ENCODE assay signal across 21 mouse cellular contexts in genomic region chr2:57492914-57493621, GRCm38 (mm10).
DNase-seq lines count a peak whose midpoint lies in the region; ATAC-seq and TF ChIP-seq lines count a peak whose summit lies in the region.
"Had no signal": no experiment of that assay in that cellular context is flagged by ENCODE, and none has a peak within 500 bp of the region (broad histone marks: within the 10 kb centered on the region; RNA-seq: fewer than 3 reads in every experiment).

No protein-coding gene starts in this region.

- H3K79me2 ChIP-seq in CH12.LX (replicated peaks; ENCODE audit: control insufficient read depth, extremely low read depth, insufficient read depth, poor library complexity, severe bottlenecking), result no peaks in the 10 kb centered on the region

- DNase-seq in embryonic facial prominence, embryonic 14.5 days (ENCODE audit: low spot score), result peak; percentile 5
- no peak for DNase-seq in embryonic facial prominence, embryonic 10.5 days (ENCODE audit: low spot score)
- peak; percentile 51 for DNase-seq in CH12.LX (ENCODE audit: extremely low read depth)
- DNase-seq in retina, postnatal 1 day, result peak; percentile 43
- no peak for DNase-seq in spleen, postnatal 10 days (ENCODE audit: low spot score in 2 of 2)
- no peak for DNase-seq in heart, postnatal 25 days (ENCODE audit: low spot score)
- DNase-seq: adrenal gland, postnatal 10 days; cerebellum, adult 11-12 months; cerebellum, adult 9-10 months; cerebellum, postnatal 25 days; heart, adult 2 months; heart, postnatal 14 days had no signal

- ATAC-seq in embryonic facial prominence, embryonic 14.5 days (ENCODE audit: low read depth), result no peak
- ATAC-seq in granulocyte monocyte progenitor cell, adult 5-6 weeks (replicated peaks; ENCODE audit: poor library complexity, severe bottlenecking), result peak; percentile 67
- ATAC-seq: forebrain, embryonic 14.5 days; intestine, embryonic 16.5 days had no signal

- no peak for TF ChIP-seq RAD21 in CH12.LX (IDR thresholded peaks at IDR 0.05; ENCODE audit: low read depth, low read length)

- no peak for TF ChIP-seq POLR2A in CH12.LX (IDR thresholded peaks at IDR 0.05; ENCODE audit: low read depth, low read length)

- no peak overlapping the region for H3K9ac ChIP-seq in embryonic facial prominence, embryonic 14.5 days (ENCODE audit: low read depth, low read length)
- H3K9ac ChIP-seq in CH12.LX (ENCODE audit: insufficient read depth, low read depth), result no peak overlapping the region; the same call in 1 of the 2 replicates
- H3K9ac ChIP-seq: embryonic facial prominence, embryonic 12.5 days; heart, embryonic 15.5 days; hindbrain, embryonic 14.5 days had no signal

- intact Hi-C loops in heart, postnatal 25 days (cut with DNase I), result no loop called here

- H3K9me3 ChIP-seq in embryonic facial prominence, embryonic 14.5 days (ENCODE audit: control insufficient read depth, low read length), result no peaks in the 10 kb centered on the region
- no peaks in the 10 kb centered on the region for H3K9me3 ChIP-seq in embryonic facial prominence, embryonic 10.5 days
- H3K9me3 ChIP-seq in CH12.LX (replicated peaks; ENCODE audit: low read length), result no peaks in the 10 kb centered on the region
- H3K9me3 ChIP-seq: embryonic facial prominence, embryonic 12.5 days; G1E; heart, embryonic 15.5 days; hindbrain, embryonic 10.5 days had no signal

- no peaks in the 10 kb centered on the region for H3K4me1 ChIP-seq in embryonic facial prominence, embryonic 14.5 days (ENCODE audit: control insufficient read depth, insufficient read depth, low read length)
- H3K4me1 ChIP-seq in embryonic facial prominence, embryonic 10.5 days, result no peaks in the 10 kb centered on the region
- H3K4me1 ChIP-seq in CH12.LX (ENCODE audit: control insufficient read depth in 1 of 2, insufficient read depth in 2 of 2), result peaks cover 2 to 18% of the 10 kb centered on the region in 2 experiments; a peak in 3 of 4 replicates
- H3K4me1 ChIP-seq: embryonic facial prominence, embryonic 12.5 days; heart, embryonic 15.5 days; hindbrain, embryonic 10.5 days had no signal

- WGBS in embryonic facial prominence, embryonic 14.5 days, result 76% methylated on average over 6 of the region's 6 CpGs
- WGBS in embryonic facial prominence, embryonic 10.5 days, result 66% methylated on average over 6 of the region's 6 CpGs

- no peaks in the 10 kb centered on the region for H3K36me3 ChIP-seq in embryonic facial prominence, embryonic 14.5 days (ENCODE audit: control insufficient read depth, insufficient read depth, low read length)
- no peaks in the 10 kb centered on the region for H3K36me3 ChIP-seq in embryonic facial prominence, embryonic 10.5 days (replicated peaks)
- no peaks in the 10 kb centered on the region for H3K36me3 ChIP-seq in CH12.LX (replicated peaks in 1 of 2; ENCODE audit: control insufficient read depth in 1 of 2, insufficient read depth in 1 of 2, low read length in 1 of 2)
- H3K36me3 ChIP-seq: embryonic facial prominence, embryonic 12.5 days; G1E; heart, embryonic 15.5 days; hindbrain, embryonic 10.5 days had no signal

- no peaks in the 10 kb centered on the region for H3K27me3 ChIP-seq in embryonic facial prominence, embryonic 14.5 days (replicated peaks; ENCODE audit: control insufficient read depth, insufficient read depth, low read length)
- H3K27me3 ChIP-seq in embryonic facial prominence, embryonic 10.5 days (replicated peaks; ENCODE audit: low read depth, poor library complexity, severe bottlenecking), result no peaks in the 10 kb centered on the region
- H3K27me3 ChIP-seq in CH12.LX (replicated peaks), result no peaks in the 10 kb centered on the region
- H3K27me3 ChIP-seq: embryonic facial prominence, embryonic 12.5 days; heart, embryonic 15.5 days had no signal

- no peak overlapping the region for H3K4me2 ChIP-seq in embryonic facial prominence, embryonic 14.5 days (ENCODE audit: low read depth, low read length)
- 0 out of 2 replicates have a peak overlapping the region, but pooled peaks have one; percentile 36 for H3K4me2 ChIP-seq in CH12.LX (ENCODE audit: insufficient read depth, low read depth, poor library complexity, severe bottlenecking)
- H3K4me2 ChIP-seq: embryonic facial prominence, embryonic 12.5 days; heart, embryonic 11.5 days; heart, embryonic 15.5 days; hindbrain, embryonic 14.5 days had no signal

- dilution Hi-C loops in CH12.LX (cut with MboI; ENCODE audit: extremely low pct_ligation_motif_present, extremely low pct_unique_long_range_greater_than_20kb, low sequenced_read_pairs), result no loop called here

- no peak overlapping the region for H3K4me3 ChIP-seq in embryonic facial prominence, embryonic 14.5 days (ENCODE audit: low read depth, low read length)
- H3K4me3 ChIP-seq in embryonic facial prominence, embryonic 10.5 days, result no peak overlapping the region
- H3K4me3 ChIP-seq in CH12.LX (replicated peaks in 1 of 3; ENCODE audit: low read depth in 2 of 3, low read length in 2 of 3, poor library complexity in 1 of 3), result no peak overlapping the region
- H3K4me3 ChIP-seq: embryonic facial prominence, embryonic 12.5 days; heart, adult 2 months; heart, embryonic 15.5 days; hindbrain, embryonic 10.5 days had no signal

- peak; percentile 55 for TF ChIP-seq EP300 in CH12.LX (IDR thresholded peaks at IDR 0.05; ENCODE audit: low read length)

- in situ Hi-C loops in CH12.LX (cut with MboI; ENCODE audit: low pct_ligation_motif_present, low pct_unique_long_range_greater_than_20kb, low sequenced_read_pairs), result no loop called here

- no peak for TF ChIP-seq CTCF in CH12.LX (conservative IDR thresholded peaks at IDR 0.05 in 1 of 2, IDR thresholded peaks at IDR 0.05 in 1 of 2; ENCODE audit: low read depth in 2 of 2, low read length in 2 of 2)

- no peak overlapping the region for H3K27ac ChIP-seq in embryonic facial prominence, embryonic 14.5 days (replicated peaks; ENCODE audit: low read depth, low read length)
- H3K27ac ChIP-seq in embryonic facial prominence, embryonic 10.5 days (replicated peaks), result no peak overlapping the region
- peak overlapping the region; percentile 36; the same call in 1 of the 2 replicates for H3K27ac ChIP-seq in CH12.LX (ENCODE audit: insufficient read depth, low read depth)
- H3K27ac ChIP-seq: embryonic facial prominence, embryonic 12.5 days; heart, adult 2 months; heart, embryonic 15.5 days; hindbrain, embryonic 10.5 days; hindbrain, embryonic 14.5 days had no signal

TF ChIP-seq in CH12.LX, 34 proteins besides CTCF, POLR2A, EP300 and RAD21:
- peak; percentile 70 for TF ChIP-seq JUND (conservative IDR thresholded peaks at IDR 0.05; ENCODE audit: low read depth, low read length)
- TF ChIP-seq ZKSCAN1 (IDR thresholded peaks at IDR 0.05; ENCODE audit: borderline replicate concordance, low read depth, low read length), result no peak
- TF ChIP-seq JUN (IDR thresholded peaks at IDR 0.05; ENCODE audit: insufficient read depth, low read depth, low read length), result peak; percentile 71; the same call in 1 of the 2 replicates
- TF ChIP-seq IRF4 (IDR thresholded peaks at IDR 0.05; ENCODE audit: low read depth, low read length), result peak; percentile 65
- no peak for TF ChIP-seq SIN3A (IDR thresholded peaks at IDR 0.05; ENCODE audit: low read length)

Comparison
In these comparisons a context has a peak if more than half of its experiments do, and no peak if none do; other contexts are left out.
1. DNase-seq: peak in embryonic facial prominence, embryonic 14.5 days (single experiment), CH12.LX (single experiment) and retina, postnatal 1 day (single experiment); none in embryonic facial prominence, embryonic 10.5 days (single experiment), spleen, postnatal 10 days (0 of 2) and heart, postnatal 25 days (single experiment).